Mouse (Mus musculus): ENCODE results near the gene 4931428F04Rik. TPM values are rescaled to one million over a fixed set of nuclear protein-coding genes. Genes with fewer than 3 reads are reported as not detected.
A peak's percentile ranks its signal among the peaks of the same experiment; 100 is the strongest.

4931428F04Rik gene
- polyA plus RNA-seq, 1 experiment from 2014 or later = 63.2 TPM

GRCm38 (mm10) chr8:105264024-105264982 is 25.4 kb downstream of the 4931428F04Rik start, which contains the start of the genes Tradd and Fbxl8:
Gene Tradd, minus strand, starts transcription at chr8:105264609.
Gene Fbxl8, plus strand, starts transcription at chr8:105264648.
- ATAC-seq (ENCODE audit: low FRiP score) = 0 out of 2 replicates have a peak, but pooled peaks have one; percentile 18
- Histone ChIP-seq H3K27ac (no peak within 1 kb of the TSS), H3K4me3 (peak within 1 kb of the TSS; percentile 57), H3K4me2 (replicated peaks) (peak within 1 kb of the TSS; percentile 76), H3K27me3 (peaks cover 96% of the 10 kb centered on the region), H3K36me3 (no peaks in the 10 kb centered on the region), H3K9me3 (replicated peaks) (no peaks in the 10 kb centered on the region; the same call in 1 of the 2 replicates), H3K9ac (peak within 1 kb of the TSS; percentile 69), H3K4me1 (peaks cover 19% of the 10 kb centered on the region)
- 1% methylated on average over 54 of the region's 54 CpGs for WGBS

- Histone ChIP-seq H3K36me3 (no peaks in the 10 kb centered on the region), H3K27me3 (peaks cover 96% of the 10 kb centered on the region), H3K4me3 (peak overlapping the region; percentile 57), H3K4me2 (replicated peaks) (peak overlapping the region; percentile 76), H3K4me1 (peaks cover 19% of the 10 kb centered on the region), H3K9me3 (replicated peaks) (no peaks in the 10 kb centered on the region; the same call in 1 of the 2 replicates), H3K9ac (no peak overlapping the region), H3K27ac (no peak overlapping the region)
- 40% methylated on average over 16 of the region's 16 CpGs for WGBS
- ATAC-seq (ENCODE audit: low FRiP score) = no peak
These were observed 26.3 kb downstream of the 4931428F04Rik start for GRCm38 (mm10) chr8:105263244-105263912.

- Histone ChIP-seq H3K9me3 (replicated peaks) (no peaks in the 10 kb centered on the region; the same call in 1 of the 2 replicates), H3K4me1 (peaks cover 13% of the 10 kb centered on the region; the same call in 1 of the 2 replicates), H3K36me3 (no peaks in the 10 kb centered on the region), H3K4me2 (replicated peaks) (no peak overlapping the region), H3K27me3 (peaks cover 93% of the 10 kb centered on the region), H3K9ac (no peak overlapping the region), H3K4me3 (no peak overlapping the region), H3K27ac (no peak overlapping the region)
- 87% methylated on average over 12 of the region's 12 CpGs for WGBS
- no peak for ATAC-seq (ENCODE audit: low FRiP score)
These were observed 28.2 kb downstream of the 4931428F04Rik start for GRCm38 (mm10) chr8:105261326-105261980.

- no peak for ATAC-seq (ENCODE audit: low FRiP score)
- Histone ChIP-seq H3K9ac (no peak overlapping the region), H3K27me3 (peaks cover 93% of the 10 kb centered on the region), H3K4me2 (replicated peaks) (no peak overlapping the region), H3K27ac (no peak overlapping the region), H3K9me3 (replicated peaks) (no peaks in the 10 kb centered on the region), H3K36me3 (no peaks in the 10 kb centered on the region), H3K4me3 (no peak overlapping the region), H3K4me1 (peaks cover 13% of the 10 kb centered on the region; the same call in 1 of the 2 replicates)
- WGBS = 61% methylated on average over 7 of the region's 7 CpGs
These were observed 29.1 kb downstream of the 4931428F04Rik start for GRCm38 (mm10) chr8:105260371-105261099.

- Histone ChIP-seq H3K36me3 (no peaks in the 10 kb centered on the region), H3K4me2 (replicated peaks) (peak overlapping the region; percentile 60), H3K9me3 (replicated peaks) (no peaks in the 10 kb centered on the region), H3K4me3 (peak overlapping the region; percentile 31), H3K4me1 (peaks cover 19% of the 10 kb centered on the region), H3K9ac (peak overlapping the region; percentile 28; the same call in 1 of the 2 replicates), H3K27ac (no peak overlapping the region), H3K27me3 (peaks cover 93% of the 10 kb centered on the region)
- WGBS = 3% methylated on average over 30 of the region's 30 CpGs
- peak; percentile 58 for ATAC-seq (ENCODE audit: low FRiP score)
These were observed 29.8 kb downstream of the 4931428F04Rik start for GRCm38 (mm10) chr8:105259721-105260320.

- Histone ChIP-seq H3K9ac (peak overlapping the region; percentile 28; the same call in 1 of the 2 replicates), H3K9me3 (replicated peaks) (no peaks in the 10 kb centered on the region), H3K4me2 (replicated peaks) (peak overlapping the region; percentile 60), H3K27ac (no peak overlapping the region), H3K4me1 (peaks cover 19% of the 10 kb centered on the region), H3K27me3 (peaks cover 89% of the 10 kb centered on the region), H3K36me3 (no peaks in the 10 kb centered on the region), H3K4me3 (peak overlapping the region; percentile 31)
- ATAC-seq (ENCODE audit: low FRiP score) = peak; percentile 51
- 3% methylated on average over 55 of the region's 55 CpGs for WGBS
These were observed 30.5 kb downstream of the 4931428F04Rik start for GRCm38 (mm10) chr8:105258911-105259720.

- Histone ChIP-seq H3K27ac (no peak overlapping the region), H3K4me2 (replicated peaks) (no peak overlapping the region), H3K9me3 (replicated peaks) (no peaks in the 10 kb centered on the region), H3K4me1 (peaks cover 25% of the 10 kb centered on the region), H3K36me3 (no peaks in the 10 kb centered on the region), H3K27me3 (peaks cover 74% of the 10 kb centered on the region), H3K4me3 (no peak overlapping the region), H3K9ac (no peak overlapping the region)
- WGBS = 69% methylated on average over 7 of the region's 7 CpGs
- no peak for ATAC-seq (ENCODE audit: low FRiP score)
These were observed 32.1 kb downstream of the 4931428F04Rik start for GRCm38 (mm10) chr8:105257318-105258114.

GRCm38 (mm10) chr8:105254966-105255350 is 34.7 kb downstream of the 4931428F04Rik start, which contains the start of gene B3gnt9:
Gene B3gnt9, minus strand, starts transcription at chr8:105255153.
- under 1% methylated on average over 14 of the region's 14 CpGs for WGBS
- no peaks in the 10 kb centered on the region for H3K9me3 ChIP-seq (replicated peaks)
- ATAC-seq (ENCODE audit: low FRiP score) = peak; percentile 16; the same call in 1 of the 2 replicates

GRCm38 (mm10) chr8:105254152-105254965 is 35.3 kb downstream of the 4931428F04Rik start:
- H3K27ac ChIP-seq = no peak overlapping the region

More at GRCm38 (mm10) chr8:105254966-105255350, 34.7 kb downstream of the 4931428F04Rik start, which contains the start of gene B3gnt9:
- Histone ChIP-seq H3K4me2 (replicated peaks) (peak within 1 kb of the TSS; percentile 96), H3K4me1 (peaks cover 25% of the 10 kb centered on the region), H3K27ac (no peak within 1 kb of the TSS), H3K27me3 (peaks cover 51% of the 10 kb centered on the region), H3K4me3 (peak within 1 kb of the TSS; percentile 55), H3K36me3 (peaks cover 24% of the 10 kb centered on the region), H3K9ac (peak within 1 kb of the TSS; percentile 69)

More at GRCm38 (mm10) chr8:105254152-105254965, 35.3 kb downstream of the 4931428F04Rik start:
- ATAC-seq (ENCODE audit: low FRiP score) = peak; percentile 81
- Histone ChIP-seq H3K27me3 (peaks cover 45% of the 10 kb centered on the region), H3K4me2 (replicated peaks) (peak overlapping the region; percentile 96), H3K9me3 (replicated peaks) (no peaks in the 10 kb centered on the region), H3K36me3 (peaks cover 30% of the 10 kb centered on the region), H3K4me3 (peak overlapping the region; percentile 55), H3K4me1 (peaks cover 23% of the 10 kb centered on the region), H3K9ac (peak overlapping the region; percentile 69)
- WGBS = under 1% methylated on average over 73 of the region's 74 CpGs

Measured in hindbrain, embryonic 12.5 days (tissue).